Mouse (Mus musculus): ENCODE results near the gene Tle4.
A peak's percentile ranks its signal among the peaks of the same experiment; 100 is the strongest.
"Not testable (repeated sequence)": the region's sequence is repeated elsewhere in the genome, so short reads cannot be mapped to it uniquely, and the experiment has no call there.

Gene Tle4

GRCm38 (mm10) chr19:14597917-14598689, at the start of gene Tle4:
Gene Tle4, minus strand, starts transcription at chr19:14598051.
- DNase-seq (ENCODE audit: low read depth in 2 of 2, low spot score in 2 of 2) = peak; percentile 100

GRCm38 (mm10) chr19:14645666-14646065, 47.8 kb upstream of the Tle4 start:
- no peak for DNase-seq (ENCODE audit: low read depth in 2 of 2, low spot score in 2 of 2)

DNA sequence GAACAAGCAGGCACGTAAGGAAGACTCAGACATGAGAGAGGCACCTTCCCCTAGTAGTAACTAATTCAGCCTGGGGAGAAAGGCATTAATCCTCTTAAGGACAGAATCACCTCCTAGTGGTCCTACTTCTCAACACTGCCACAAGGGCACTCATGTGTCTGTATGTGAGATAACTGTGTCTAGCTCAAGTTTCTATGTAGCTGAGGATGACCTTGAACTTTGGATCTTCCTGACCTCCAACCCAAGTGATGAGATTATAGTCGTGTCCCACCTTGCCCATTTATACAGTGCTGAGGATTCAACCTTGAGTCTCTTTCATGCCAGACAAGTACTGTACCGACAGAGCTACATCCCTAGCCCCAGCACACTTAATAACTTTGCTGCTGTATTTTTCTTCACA, 46.9 kb upstream of the Tle4 start:
- no peak for DNase-seq (ENCODE audit: low read depth in 2 of 2, low spot score in 2 of 2)

DNA sequence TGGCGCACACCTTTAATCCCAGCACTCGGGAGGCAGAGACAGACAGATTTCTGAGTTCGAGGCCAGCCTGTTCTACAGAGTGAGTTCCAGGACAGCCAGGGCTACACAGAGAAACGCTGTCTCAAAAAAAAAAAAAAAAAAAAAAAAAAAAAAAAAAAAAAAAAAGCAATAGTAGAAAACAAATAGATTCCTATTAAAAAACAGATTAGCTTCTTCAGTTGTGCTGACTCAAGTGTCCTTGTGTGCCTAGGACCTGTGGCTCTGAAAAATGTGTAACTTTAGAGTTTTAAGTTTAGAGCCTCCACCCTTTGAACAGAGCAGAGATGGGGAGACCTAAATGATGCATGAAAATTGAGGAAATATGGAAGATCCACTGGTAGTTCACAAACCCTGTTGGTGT, 45.2 kb upstream of the Tle4 start:
- not testable (repeated sequence) for DNase-seq (ENCODE audit: low read depth in 2 of 2, low spot score in 2 of 2)

GRCm38 (mm10) chr19:14642663-14643062, 44.8 kb upstream of the Tle4 start:
- no peak for DNase-seq (ENCODE audit: low read depth in 2 of 2, low spot score in 2 of 2)

DNA sequence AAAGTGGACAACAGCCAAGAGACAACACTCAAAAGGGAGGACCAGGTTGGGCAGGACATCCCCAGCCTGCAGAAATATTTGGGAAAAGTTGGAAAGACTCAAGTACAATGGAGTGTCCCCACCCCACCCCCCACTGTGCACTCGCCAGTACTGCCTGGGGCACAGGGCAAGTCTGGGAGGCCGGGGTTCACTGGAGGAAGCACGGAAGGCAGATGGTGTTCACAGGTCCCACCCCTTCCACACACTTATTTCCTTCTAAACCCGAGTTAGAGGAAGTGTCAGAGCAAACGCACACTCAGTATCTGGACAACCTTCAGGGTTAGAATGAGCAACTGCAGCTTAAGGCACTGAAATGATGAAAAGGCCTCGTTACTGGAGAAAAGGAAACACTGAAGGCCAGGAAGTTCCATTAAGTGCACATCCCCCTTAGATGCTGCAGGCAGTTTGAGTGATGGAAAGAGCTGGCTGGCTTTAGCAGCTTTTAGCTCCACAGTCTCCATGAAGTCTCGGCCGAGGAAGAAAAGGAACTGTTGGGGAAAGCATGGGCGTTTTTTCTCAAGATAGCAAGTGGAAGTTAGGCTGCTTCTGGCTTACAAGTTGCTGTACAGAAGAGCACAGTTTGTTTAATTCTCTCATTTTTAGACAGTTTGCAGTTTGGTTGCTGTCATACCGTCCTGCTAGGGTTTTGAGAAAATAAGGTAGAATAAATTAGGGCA, 37.5 kb upstream of the Tle4 start:
- DNase-seq (ENCODE audit: low read depth in 2 of 2, low spot score in 2 of 2) = no peak

GRCm38 (mm10) chr19:14623355-14623754, 25.5 kb upstream of the Tle4 start:
- DNase-seq (ENCODE audit: low read depth in 2 of 2, low spot score in 2 of 2) = no peak

DNA sequence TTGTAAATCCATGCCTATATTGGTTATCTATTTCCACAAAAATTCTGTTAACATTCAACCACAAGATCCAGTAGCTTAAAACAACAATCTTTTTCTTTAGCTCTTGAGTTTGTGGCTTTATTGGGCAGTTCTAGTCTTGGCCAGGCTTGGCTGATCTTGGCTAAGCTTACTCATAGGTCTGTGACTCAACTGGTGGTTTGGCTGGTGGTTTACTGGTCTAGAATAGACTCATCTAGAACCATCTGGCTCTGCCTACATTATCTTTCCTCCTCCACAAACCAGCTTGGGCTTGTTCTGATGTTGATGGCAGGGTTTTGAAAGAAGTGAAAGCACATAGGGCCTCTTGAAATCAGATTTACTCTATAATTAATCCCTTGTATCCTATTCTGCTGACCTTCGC, 22.7 kb upstream of the Tle4 start:
- no peak for DNase-seq (ENCODE audit: low read depth in 2 of 2, low spot score in 2 of 2)

DNA sequence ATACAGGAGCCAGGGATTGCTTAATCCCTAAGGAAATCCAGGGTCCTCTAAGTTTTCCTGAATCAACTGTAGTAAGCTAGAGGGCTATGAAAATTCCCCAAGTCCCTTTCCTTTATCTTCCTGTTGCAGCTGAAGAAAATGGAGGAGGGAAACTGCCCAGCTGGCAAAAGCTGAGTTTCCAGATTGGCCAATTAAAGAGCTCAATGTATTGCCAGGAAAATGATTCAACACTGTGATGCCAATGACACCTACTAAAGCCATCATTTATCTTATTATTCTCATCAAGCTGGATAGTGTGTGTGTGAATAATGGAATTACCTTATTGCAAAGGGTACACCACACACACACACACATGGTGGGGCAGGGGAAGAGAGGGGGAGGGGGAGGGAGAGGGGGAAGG, 22.0 kb upstream of the Tle4 start:
- DNase-seq (ENCODE audit: low read depth in 2 of 2, low spot score in 2 of 2) = no peak

- DNase-seq (ENCODE audit: low read depth in 2 of 2, low spot score in 2 of 2) = no peak
Measured at GRCm38 (mm10) chr19:14614816-14615215, 17.0 kb upstream of the Tle4 start.

DNA sequence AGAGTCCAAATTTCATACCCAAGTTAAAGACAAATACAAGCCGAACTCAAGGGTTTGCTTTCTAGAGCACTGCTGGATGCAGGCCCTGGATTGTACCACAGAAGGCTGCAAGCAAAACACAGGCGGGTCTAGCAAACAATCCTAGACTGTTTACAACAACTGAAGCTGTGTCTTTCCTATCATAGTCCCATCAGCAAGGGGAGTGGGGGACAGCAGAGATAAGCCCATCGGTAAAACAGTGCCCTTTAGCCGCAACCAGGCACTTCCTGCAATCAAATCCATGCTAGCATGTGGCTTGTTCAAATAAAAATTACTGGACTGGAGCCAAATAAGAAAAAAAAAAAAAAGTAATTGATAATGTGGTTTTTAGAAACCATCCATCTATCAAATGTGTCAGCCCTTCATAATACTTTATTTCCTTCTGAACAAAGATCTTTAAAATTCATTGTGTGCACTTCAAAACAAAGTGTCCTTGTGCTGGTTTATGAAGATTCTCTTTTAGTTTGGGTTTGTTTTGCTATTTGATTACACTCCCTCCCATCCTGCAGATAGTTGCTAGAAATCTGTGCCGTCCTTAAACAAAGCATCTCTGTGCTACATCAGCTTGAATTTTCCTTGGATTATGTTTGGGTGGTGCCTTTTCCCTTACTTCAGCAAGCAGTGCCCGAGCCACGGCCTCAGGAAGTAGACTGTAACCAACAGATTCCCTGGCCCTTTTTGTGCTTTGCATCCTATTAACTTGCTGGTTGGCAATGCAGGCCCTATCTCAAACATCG, 12.9 kb upstream of the Tle4 start:
- no peak for DNase-seq (ENCODE audit: low read depth in 2 of 2, low spot score in 2 of 2)

GRCm38 (mm10) chr19:14600841-14601240, 3.0 kb upstream of the Tle4 start:
- DNase-seq (ENCODE audit: low read depth in 2 of 2, low spot score in 2 of 2) = no peak

GRCm38 (mm10) chr19:14600354-14600753, 2.5 kb upstream of the Tle4 start:
- DNase-seq (ENCODE audit: low read depth in 2 of 2, low spot score in 2 of 2) = no peak

- DNase-seq (ENCODE audit: low read depth in 2 of 2, low spot score in 2 of 2) = no peak
Measured at GRCm38 (mm10) chr19:14599851-14600251, 2.0 kb upstream of the Tle4 start.

DNA sequence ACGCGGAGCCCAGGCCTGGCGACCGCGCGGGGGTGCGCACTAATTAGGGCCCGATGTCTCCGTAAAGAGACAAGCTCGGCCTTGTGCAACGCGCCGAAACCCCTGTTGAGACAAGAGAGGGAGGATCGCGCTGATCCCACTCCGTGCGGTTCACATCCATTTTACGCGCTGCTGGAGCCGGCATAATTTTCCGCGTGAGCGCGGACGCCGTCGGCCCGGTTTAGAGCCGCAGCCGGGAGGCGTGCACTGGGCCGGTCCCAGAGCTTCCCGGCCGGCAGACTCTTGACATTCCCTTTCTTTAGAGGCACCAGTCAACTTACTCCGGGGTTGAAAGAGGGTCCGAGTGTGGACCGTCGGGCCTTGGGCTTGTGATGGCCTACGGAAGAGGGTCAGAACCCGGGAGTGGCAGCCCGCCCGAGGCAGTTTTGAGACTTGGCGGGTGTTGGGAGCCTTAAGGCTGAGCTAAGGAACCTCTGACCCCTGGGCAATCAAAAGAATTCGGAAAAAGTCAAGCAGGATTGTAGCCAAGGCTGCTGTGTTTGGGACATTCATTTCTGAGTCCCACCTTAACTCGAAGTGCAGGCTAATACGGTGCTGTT, 938 bp upstream of the Tle4 start:
- peak in 1 of 2 experiments; percentile 28 for DNase-seq (ENCODE audit: low read depth in 2 of 2, low spot score in 2 of 2)

- DNase-seq (ENCODE audit: low read depth in 2 of 2, low spot score in 2 of 2) = peak; percentile 49
Measured at GRCm38 (mm10) chr19:14596941-14597916, 622 bp downstream of the Tle4 start.

GRCm38 (mm10) chr19:14596358-14596940, 1.4 kb downstream of the Tle4 start:
- no peak for DNase-seq (ENCODE audit: low read depth in 2 of 2, low spot score in 2 of 2)

DNA sequence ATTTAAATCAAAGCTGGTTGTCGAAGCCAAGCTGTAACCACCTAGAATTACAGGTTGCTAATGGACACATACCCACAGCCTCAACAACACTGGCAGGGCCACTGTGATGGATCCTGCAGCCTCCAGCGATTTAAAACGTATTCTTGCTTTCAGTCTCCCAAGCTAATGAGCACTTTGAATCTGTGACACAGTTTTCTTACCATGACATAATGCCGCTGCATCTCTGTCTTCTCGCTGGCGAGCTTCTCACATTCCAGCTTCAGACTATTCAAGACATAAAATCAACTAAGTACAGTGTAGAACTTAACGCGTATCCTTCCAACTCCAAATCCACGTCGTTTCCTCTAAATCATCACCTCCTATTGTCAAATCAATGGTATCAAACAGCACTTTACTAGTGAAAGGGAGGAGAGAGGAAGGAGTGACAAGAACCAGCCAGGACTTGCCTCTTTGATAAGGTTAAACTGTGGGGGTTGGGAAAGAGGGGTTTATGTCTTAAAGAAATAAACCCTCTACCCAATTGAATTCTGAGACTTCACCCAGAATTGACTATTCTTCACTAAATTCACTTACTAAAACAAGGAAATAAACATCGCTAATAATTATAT, 2.4 kb downstream of the Tle4 start:
- no peak for DNase-seq (ENCODE audit: low read depth in 2 of 2, low spot score in 2 of 2)

GRCm38 (mm10) chr19:14594537-14594936, 3.3 kb downstream of the Tle4 start:
- DNase-seq (ENCODE audit: low read depth in 2 of 2, low spot score in 2 of 2) = no peak
